Mouse (Mus musculus) c-Kit-positive CD71-negative TER-119-negative erythroid progenitor cells, embryonic 14.5 days (primary cell): ENCODE measurements at regions not wholly inside any gene's neighbourhood (a gene's known extent, or its start where the extent isn't known, plus 50 kb on each side); places are given as distances from the start of the nearest gene placed in this dataset.

Source experiments
- DNase-seq: peaks from one replicate; pipeline ENCODE4 v3.0.0-alpha.2; 2013; ENCODE audit warnings: low read depth

DNA sequence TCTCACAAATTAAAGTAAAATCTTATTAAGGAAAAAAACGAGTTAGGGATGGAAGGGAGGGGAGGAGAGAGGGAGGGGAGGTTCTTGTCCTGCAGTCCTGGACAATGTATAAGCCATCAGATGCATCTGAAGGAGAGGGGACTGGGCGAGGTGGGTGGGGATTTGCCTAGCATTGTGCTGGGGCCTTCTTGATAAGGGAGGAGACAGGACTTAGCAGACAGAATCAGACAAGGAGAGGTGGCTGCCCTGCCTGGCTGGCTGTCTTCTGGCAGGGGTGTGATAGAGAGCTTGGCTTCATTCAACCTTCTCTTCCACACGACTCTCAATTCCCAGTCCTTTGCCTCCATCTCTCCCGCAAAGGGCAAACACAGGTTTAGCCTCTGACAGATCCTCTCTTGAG is 318.9 kb downstream of the Gm49356 start:
- DNase-seq = no peak

DNA sequence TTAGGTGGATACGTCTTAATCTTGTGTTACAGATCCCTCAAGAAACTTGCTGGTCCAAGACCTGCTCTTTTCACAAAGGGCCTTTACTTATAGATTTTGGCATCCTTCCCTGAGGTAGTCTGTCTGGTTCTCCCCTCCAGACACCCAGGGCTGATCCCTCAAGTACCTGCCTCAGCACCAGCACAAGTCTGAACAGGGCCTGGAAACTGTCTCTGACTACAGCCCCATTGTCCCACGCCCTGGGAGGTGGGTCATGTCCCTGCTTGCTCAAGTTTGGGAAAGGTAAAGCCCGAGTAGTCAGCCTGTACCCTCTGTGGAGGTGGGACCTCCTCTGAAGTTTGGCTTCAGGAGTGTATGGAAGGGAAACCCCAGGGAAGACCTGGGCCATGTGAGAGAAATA is 323.3 kb downstream of the Gm49356 start:
- DNase-seq = no peak

DNA sequence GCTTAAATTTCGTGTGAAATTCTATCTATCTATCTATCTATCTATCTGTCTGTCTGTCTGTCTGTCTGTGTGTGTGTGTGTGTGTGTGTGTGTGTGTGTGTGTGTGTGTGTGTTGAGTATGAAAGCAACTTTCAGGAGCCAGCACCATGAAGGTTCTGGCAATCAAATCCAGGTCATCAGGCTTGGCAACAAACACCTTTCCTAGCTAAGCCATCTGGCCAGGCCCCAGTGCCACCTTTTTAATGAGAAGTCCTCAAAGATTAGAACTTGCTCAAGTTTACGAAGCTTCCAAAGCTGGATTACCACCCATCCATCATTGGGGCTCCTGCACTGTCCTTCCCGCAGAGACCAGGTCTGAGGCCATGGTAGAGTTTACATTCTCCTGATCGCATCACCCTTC is 325.0 kb downstream of the Gm49356 start:
- DNase-seq = no peak

DNA sequence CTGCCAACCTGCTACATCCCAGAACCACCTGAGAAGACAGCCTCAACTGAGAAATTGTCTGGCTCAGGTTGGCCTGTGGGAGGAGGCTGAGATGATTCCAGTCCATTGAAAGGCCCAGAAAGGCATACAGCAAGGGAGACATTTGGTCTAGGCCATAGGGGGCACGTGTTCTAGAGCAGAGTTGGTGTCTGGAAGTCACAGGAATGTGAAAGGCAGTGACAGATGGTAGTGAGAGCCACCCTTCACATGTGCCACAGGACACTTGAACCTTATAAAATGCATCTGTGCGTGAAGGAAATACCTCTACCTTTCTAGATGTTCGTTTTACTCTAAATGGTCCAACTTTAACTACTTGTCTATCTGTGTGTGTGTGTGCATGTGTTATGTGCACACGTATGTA is 326.1 kb downstream of the Gm49356 start:
- no peak for DNase-seq

DNA sequence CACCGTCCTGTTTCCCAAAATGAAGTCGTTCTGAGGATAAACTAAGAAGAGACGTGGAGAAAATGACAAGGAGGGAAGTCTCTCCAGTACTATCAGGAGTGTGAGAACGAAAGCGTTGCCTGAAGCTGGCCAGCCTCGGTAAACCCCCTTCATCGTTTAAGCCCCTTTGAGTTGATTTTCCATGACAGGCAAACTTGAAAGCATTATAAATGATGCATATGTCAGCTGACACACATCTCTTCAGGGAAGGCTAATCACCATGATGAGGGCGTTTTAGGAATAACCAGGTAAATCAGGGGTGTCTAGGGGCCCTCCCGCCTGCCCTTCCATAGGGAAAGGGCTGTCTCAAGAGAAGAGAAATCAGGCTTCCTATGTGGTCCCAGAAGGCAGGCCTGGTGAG is 328.4 kb downstream of the Gm49356 start:
- no peak for DNase-seq

DNA sequence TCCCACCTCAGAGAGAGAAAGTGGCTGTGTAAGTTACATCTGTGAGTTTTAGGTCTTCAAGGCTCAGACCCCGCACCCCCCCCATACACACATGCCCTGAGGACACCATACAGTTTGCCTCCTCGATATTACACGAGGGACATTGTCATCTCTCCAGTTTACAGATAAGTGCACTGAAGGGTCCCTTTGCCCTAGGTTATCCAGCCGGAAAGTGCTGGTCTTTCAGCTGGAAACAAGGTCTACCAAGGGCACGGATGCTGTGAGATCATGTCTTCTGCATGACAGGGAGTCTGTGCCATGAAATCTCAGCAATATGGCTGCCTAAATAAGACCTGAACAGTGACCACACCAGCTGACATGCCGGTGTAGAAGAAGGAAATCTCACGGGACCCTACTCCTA is 329.8 kb downstream of the Gm49356 start:
- no peak for DNase-seq

DNA sequence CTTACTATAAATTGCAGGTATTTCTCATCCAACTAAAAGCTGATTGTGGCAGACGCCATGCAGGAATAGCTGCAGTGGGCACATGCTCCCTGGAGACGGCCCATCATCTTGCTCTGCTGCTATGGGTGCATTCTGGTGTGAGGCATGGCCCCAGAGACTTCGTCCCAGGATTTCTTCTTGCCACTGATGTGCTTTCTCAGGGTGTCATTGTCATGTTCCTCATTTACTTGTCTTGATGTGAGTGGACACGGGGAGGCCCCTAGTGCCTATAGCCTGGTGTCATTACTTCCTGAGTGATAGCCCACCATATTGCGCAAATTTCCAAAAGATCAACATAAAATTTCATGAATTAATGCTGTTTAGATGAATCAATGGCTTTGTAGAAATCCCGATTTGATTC is 336.5 kb downstream of the Gm49356 start:
- DNase-seq = no peak

DNA sequence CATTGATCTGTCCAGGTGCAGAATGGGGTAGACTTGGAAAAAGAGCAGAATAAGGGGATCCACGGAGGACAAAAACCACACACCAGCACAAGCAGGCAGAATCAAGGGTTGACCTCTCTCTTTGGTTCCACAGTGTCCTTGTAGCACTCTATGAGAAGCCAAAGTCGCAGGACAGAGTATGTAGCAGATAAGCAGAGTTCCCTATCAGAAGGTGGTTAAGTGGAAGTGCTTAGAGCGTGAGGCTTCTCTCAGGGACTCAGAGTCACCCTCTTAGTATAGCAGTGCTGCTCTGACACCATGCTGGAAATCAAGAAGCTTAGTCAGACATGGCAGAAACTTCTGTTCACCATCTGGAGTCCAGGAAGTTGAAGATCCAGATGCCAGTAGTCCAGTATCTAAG is 338.2 kb downstream of the Gm49356 start:
- no peak for DNase-seq

DNA sequence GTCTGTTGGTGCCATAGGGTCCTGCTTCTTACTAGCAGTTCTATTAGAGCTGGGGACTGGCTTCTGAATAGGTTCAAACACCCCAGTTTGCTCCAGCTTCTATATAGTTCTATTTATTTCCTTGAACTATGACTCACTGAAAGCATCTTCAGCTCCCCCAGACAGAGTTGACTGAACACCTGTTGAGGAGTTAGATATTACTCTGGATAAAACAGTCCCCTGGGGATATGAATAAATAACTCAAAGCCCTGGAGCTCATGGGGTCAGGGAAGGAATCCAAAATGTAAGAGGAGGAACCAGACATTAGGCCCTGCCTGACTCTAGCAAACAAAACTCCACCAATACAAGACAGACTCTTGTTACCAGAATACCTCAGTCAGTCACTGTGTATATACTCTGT is 341.4 kb downstream of the Gm49356 start:
- no peak for DNase-seq

DNA sequence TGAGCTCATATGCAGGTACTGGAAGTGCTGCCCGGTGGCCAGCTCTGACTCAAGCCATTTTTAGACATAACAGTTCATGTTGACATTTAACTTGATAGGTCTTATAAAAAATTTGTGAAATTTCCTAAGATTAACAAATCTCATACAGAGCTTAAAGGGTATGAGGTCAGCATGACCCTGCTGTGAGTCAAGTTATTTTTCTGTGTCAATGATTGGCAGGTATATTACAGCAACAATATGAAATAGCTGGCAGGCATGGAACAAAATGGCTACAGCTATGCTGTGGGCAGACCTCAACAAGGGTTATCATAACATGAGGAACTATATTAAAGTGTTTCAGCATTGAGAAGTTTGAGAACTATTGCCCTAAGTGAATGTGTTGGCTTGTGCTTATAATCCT is 342.6 kb downstream of the Gm49356 start:
- DNase-seq = no peak

DNA sequence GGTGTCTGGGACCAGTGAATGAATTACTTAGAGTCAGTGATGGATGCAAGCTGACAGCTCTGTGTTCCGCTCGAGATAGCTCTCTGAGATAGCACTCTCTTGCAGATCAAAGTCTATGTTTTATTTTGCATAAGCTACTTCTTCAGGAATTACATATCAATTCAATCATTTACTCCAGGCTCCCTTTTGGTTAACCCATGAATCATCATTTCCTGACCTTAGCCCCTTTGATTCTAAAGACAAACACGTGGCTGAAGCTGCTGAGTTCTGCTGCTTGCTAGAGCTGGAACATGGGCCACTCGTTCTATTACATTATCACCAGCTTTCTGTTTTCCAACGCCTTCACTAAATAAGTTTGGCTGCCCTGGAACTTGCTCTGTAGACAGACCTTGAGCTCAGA is 343.2 kb downstream of the Gm49356 start:
- no peak for DNase-seq

DNA sequence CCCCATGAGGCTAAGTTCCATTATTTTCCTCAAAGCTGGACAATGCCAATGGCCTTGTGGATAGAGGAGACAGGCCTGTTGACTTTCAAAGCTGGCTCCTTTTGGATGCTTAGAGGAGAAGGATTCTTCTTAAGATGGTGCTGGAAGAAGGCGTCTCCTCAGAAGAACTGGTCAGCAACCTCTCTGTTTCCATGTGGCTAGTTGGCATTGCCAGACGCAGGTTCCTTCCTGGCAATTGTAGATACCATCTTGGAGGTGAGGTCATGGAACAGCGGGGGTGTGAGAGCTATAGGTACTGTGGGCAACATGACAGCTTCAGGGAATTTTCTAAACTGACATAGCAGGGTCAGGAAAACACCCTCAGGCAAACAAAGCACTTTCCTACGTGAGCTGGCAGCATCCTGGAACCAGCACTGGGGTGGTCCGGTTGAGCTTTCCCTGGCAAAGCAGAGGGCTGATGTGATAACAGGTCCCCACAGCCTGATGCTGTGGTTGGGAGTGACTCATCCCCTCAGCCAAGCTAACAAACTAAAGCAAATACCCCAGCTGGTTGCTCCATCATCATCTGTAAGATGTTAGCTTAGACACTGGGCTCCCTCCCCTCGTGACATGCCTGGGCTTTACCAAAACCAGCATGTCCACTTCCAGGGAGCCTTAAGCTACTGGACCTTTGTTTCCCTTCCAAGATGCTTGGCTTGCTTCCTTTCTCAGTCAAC is 348.5 kb downstream of the Gm49356 start:
- no peak for DNase-seq

DNA sequence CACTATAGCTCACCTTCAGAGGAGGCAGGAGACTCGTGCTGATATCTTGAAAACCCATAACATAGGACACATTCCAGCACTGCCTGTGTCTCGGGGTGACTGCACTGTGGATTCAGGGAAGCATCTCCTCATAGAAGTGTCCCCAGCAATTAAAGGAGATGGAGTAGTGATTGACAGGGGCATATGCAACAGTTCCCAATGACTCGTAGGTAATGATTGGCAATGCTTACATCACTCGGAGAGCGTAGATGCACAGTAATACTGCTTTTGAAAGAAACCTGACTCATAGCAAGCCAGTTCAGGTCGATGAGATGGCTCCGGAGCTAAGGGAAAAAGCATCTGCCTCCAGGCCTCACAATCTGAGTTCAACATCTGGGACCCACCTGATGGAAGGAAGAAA is 352.7 kb downstream of the Gm49356 start:
- no peak for DNase-seq

DNA sequence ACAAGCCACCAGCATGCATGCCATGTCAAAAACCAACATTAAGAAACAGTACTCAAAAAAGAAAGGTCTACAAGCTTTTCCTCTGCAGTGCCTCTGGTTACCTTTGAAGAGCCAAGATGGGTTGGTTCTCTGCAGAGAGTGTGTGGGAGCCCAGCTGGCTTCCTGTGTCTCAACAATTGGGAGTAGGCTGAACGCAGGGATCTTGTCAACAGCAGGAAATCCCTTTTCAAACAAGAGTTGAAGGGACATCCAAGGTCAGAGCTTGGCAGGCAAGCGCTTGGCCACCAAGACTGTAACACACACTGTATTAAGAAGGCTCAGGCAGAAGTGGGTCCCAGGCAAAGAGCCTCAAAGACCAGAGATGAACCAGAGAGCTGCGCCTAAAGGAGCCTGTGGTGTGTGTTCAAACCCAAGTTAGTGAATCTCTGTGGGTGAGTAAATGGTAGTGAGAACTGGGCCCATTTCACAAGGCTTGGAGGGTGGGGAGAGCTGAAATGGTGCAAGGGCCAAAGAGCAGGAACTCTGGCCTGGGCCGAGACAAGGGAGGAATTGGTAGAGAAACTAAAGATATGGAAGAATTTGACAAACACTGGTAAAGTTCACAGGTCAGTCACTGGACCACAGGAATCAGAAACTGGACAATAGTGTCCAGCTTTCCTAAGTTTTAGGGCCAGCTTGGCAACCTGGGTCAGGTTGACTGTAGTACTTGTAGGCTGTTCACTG is 357.0 kb downstream of the Gm49356 start:
- DNase-seq = no peak

DNA sequence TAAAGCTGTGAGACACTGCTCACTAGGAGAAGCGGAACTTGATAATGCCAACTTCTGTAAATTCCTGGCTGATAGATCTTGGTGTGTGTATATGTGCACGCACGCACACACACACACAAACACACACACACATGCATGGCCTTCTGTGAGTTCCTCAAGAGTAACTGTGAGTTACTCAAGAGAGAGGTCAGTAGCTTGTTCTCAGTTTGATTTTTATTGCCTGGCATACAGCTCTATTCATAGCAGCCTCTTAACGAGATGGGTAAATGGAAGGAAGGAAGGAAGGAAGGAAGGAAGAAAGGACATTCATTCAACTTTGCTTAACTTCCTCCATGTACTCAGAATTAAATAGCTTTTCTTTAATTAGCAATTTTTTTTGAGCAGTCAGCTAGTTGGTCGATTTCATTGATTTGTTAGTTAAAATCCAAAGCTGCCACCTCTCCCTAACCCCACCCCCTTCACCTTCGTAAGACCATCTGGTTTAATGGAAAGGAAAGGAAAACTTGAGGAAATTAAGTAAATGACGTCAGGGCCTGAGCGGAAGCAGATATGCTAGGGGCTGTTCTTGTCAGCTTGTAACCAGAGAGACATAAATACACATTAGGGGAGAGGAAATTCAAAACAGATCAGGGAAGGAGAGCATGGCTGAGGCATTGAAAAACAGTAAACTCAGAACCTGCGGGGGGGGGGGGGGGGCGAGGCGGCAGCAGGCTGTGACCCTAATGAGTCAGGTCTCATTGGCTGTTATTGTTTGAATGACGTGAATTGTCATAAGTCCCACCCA is 359.6 kb downstream of the Gm49356 start:
- DNase-seq = no peak

DNA sequence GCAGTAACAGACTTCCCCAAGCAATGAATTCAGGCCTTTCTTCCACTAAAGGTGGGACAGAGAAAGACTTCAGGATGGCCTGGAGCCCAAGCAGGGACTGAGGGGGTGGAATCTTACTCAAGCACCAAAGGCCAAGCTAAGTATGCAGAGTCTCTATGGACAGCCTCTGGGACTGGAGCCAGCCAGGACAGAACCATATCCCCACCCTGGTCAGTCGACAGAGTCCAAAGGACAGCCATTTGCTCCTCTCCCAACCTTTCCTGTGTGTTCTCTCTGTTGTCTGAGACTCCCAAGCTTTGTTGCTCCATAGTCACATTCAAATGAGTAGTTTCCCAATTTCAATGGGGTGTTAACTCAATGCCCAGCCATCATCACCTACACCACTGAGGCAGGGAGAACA is 372.3 kb downstream of the Gm49356 start:
- DNase-seq = no peak

DNA sequence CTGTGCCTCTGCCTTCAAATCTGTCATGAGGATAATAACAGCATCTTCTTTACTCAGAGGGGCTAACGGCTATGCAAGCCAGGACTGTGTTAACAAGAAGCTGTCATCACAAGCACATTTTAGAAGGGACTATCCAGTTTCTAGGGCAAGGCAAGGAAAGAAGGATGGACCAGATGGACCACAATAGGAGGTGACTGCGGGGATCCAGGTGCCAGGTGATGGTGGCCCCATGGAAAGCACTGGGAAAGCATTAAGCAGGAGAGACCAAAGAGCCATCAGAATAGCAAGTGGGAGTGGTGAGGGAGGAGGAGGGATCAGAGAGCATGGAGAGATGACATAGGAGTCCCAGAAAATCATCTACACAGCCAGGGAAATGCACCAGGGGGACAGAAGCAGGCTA is 373.3 kb downstream of the Gm49356 start:
- DNase-seq = no peak

DNA sequence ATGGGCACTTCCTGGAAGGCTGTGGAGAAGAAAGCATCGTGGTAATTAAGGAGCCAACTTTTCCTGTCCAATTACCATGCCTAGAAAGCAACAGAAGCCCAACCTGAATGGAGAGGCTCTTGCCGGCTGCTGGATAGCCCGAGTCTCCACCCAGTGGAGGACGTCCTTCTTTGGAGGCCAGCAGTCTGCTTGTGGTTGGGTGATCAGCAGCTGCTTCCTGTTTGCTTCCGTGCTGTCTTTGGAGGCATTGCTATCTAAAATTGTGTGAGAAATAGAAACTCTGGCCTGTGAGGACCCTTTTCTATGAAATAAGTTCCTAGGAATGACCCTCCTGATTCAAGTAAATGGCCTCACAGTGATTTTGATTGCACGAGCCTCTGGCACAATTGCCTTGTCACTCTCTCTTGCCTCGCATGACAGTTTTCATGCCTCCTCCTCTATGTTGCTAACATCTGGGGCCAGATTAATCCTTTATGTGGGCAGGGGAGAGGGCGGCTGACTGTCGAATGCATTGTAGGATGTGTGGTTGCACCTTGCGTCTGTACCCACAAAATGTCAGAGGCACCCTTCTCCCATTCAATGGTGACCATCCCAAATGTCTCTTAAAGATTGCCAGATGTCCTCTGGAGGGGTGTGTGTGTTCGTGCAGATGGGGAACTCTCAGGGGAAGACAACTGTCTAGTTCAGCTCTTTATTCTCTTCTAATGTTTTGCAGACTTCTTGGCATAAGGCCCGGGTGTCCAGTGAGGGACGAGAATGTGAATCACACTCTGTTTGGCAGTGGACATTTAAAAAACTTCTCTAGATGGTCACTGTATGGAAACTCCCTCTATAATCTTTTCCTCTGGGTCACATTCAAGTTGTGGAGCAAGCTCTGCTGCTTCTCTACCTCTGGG is 374.6 kb downstream of the Gm49356 start:
- DNase-seq = peak; percentile 58
